ENCODE assay signal across 8 mouse cellular contexts in genomic region chr2:128339643-128340487, GRCm38 (mm10).
A peak's percentile ranks its signal among the peaks of the same experiment; 100 is the strongest.
DNase-seq lines count a peak whose midpoint lies in the region; ATAC-seq lines count a peak whose summit lies in the region.

No protein-coding gene starts in this region.

- H3K36me3 ChIP-seq in embryonic facial prominence, embryonic 10.5 days (replicated peaks) = no peaks in the 10 kb centered on the region
- no peaks in the 10 kb centered on the region for H3K36me3 ChIP-seq in intestine, embryonic 14.5 days (ENCODE audit: control insufficient read depth, insufficient read depth, low read length)

- H3K4me2 ChIP-seq in intestine, embryonic 14.5 days (ENCODE audit: low read length) = no peak overlapping the region; the same call in 1 of the 2 replicates

- no peak overlapping the region for H3K9ac ChIP-seq in intestine, embryonic 14.5 days (ENCODE audit: low read length)

- no peak for ATAC-seq in intestine, embryonic 14.5 days (replicated peaks; ENCODE audit: low FRiP score, low TSS enrichment, low read depth)

- WGBS in embryonic facial prominence, embryonic 10.5 days = 24% methylated on average over 19 of the region's 19 CpGs
- WGBS in intestine, embryonic 14.5 days = 47% methylated on average over 19 of the region's 19 CpGs

- H3K4me1 ChIP-seq in embryonic facial prominence, embryonic 10.5 days = peaks cover 67% of the 10 kb centered on the region
- H3K4me1 ChIP-seq in intestine, embryonic 14.5 days (replicated peaks; ENCODE audit: control insufficient read depth, insufficient read depth, low read length) = peaks cover 31% of the 10 kb centered on the region

- peak overlapping the region; percentile 78 for H3K27ac ChIP-seq in embryonic facial prominence, embryonic 10.5 days (replicated peaks)
- peak overlapping the region; percentile 69; the same call in 1 of the 2 replicates for H3K27ac ChIP-seq in intestine, embryonic 14.5 days (ENCODE audit: low read depth)

- H3K9me3 ChIP-seq in embryonic facial prominence, embryonic 10.5 days = no peaks in the 10 kb centered on the region
- no peaks in the 10 kb centered on the region for H3K9me3 ChIP-seq in intestine, embryonic 14.5 days (ENCODE audit: control insufficient read depth, low read length)

- no peaks in the 10 kb centered on the region for H3K27me3 ChIP-seq in embryonic facial prominence, embryonic 10.5 days (replicated peaks; ENCODE audit: low read depth, poor library complexity, severe bottlenecking)
- no peaks in the 10 kb centered on the region for H3K27me3 ChIP-seq in intestine, embryonic 14.5 days (replicated peaks; ENCODE audit: control insufficient read depth, insufficient read depth, low read length)

- peak; percentile 11 to 26 for DNase-seq in left cerebral cortex, postnatal 14 days (ENCODE audit: low spot score in 2 of 2)
- DNase-seq in left cerebral cortex, adult 8-10 months (ENCODE audit: low spot score in 2 of 2) = no peak
- peak; percentile 62 for DNase-seq in embryonic facial prominence, embryonic 10.5 days (ENCODE audit: low spot score)
- no peak for DNase-seq in intestine, embryonic 14.5 days (ENCODE audit: low spot score)
- peak; percentile 46 for DNase-seq in lung, postnatal 10 days
- no peak for DNase-seq in thymus, postnatal 0 days (ENCODE audit: low spot score)
- DNase-seq in adrenal gland, adult 18-20 months (ENCODE audit: low spot score in 2 of 2) = no peak
- no peak for DNase-seq in layer of hippocampus, postnatal 25 days (ENCODE audit: extremely low spot score in 1 of 2, low spot score in 1 of 2)

- peak overlapping the region; percentile 15; the same call in 1 of the 2 replicates for H3K4me3 ChIP-seq in embryonic facial prominence, embryonic 10.5 days
- no peak overlapping the region for H3K4me3 ChIP-seq in intestine, embryonic 14.5 days (ENCODE audit: low read depth, low read length)

- intact Hi-C loops in left cerebral cortex, postnatal 14 days (cut with DNase I) = no loop called here

Comparison
In these comparisons a context has a peak if more than half of its experiments do, and no peak if none do; other contexts are left out.
1. DNase-seq: peak in left cerebral cortex, postnatal 14 days (2 of 2), embryonic facial prominence, embryonic 10.5 days (single experiment) and lung, postnatal 10 days (single experiment); none in left cerebral cortex, adult 8-10 months (0 of 2), intestine, embryonic 14.5 days (single experiment), thymus, postnatal 0 days (single experiment), adrenal gland, adult 18-20 months (0 of 2) and layer of hippocampus, postnatal 25 days (0 of 2).